In the genomic region with DNA sequence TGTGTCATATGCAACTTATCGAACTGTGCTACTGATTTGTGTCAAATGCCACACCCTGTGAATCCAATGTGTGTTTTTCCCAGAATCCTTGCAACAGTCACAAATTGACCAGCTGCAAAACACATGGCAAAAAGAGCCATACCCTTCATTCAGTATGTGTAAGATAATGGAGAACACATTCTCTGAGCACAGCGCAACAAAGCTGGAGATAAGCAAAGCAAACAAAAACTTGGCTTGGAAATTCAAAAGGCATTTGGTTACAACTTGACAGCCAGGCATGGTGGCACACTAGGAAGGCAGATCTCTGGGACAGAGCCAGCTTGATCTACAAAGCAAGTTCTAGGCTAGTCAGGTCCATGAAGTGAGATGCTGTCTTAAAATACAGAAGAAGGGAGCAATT, we compare ENCODE assay signal across 27 mouse cellular contexts. TPM values are rescaled to one million over a fixed set of nuclear protein-coding genes. Genes with fewer than 3 reads are reported as not detected.
DNase-seq lines count a peak whose midpoint lies in the region; ATAC-seq and TF ChIP-seq lines count a peak whose summit lies in the region.
"Had no signal": no experiment of that assay in that cellular context is flagged by ENCODE, and none has a peak within 500 bp of the region (broad histone marks: within the 10 kb centered on the region; RNA-seq: fewer than 3 reads in every experiment).

No protein-coding gene starts in this region.

- no peak overlapping the region for H3K27ac ChIP-seq in forebrain, embryonic 15.5 days (replicated peaks)
- no peak overlapping the region for H3K27ac ChIP-seq in forebrain, embryonic 11.5 days (ENCODE audit: low read depth, low read length)
- H3K27ac ChIP-seq in layer of hippocampus, adult 2 months = peak overlapping the region; percentile 80
- no peak overlapping the region for H3K27ac ChIP-seq in stomach, embryonic 14.5 days (ENCODE audit: low read length)
- no peak overlapping the region for H3K27ac ChIP-seq in hindbrain, embryonic 13.5 days
- H3K27ac ChIP-seq: forebrain, embryonic 12.5 days; hindbrain, embryonic 10.5 days; limb, embryonic 13.5 days; liver, embryonic 14.5 days; midbrain, embryonic 13.5 days had no signal

- H3K9ac ChIP-seq in forebrain, embryonic 15.5 days (replicated peaks) = no peak overlapping the region
- H3K9ac ChIP-seq in forebrain, embryonic 11.5 days (ENCODE audit: low read length) = no peak overlapping the region
- no peak overlapping the region for H3K9ac ChIP-seq in stomach, embryonic 14.5 days (replicated peaks; ENCODE audit: low read depth, low read length)
- no peak overlapping the region for H3K9ac ChIP-seq in hindbrain, embryonic 13.5 days
- H3K9ac ChIP-seq: forebrain, embryonic 12.5 days; limb, embryonic 13.5 days; liver, embryonic 14.5 days; midbrain, embryonic 13.5 days had no signal

- WGBS in forebrain, embryonic 15.5 days = 71% methylated on average over 2 of the region's 2 CpGs
- 89% methylated on average over 2 of the region's 2 CpGs for WGBS in forebrain, embryonic 11.5 days
- WGBS in stomach, embryonic 14.5 days = 56% methylated on average over 2 of the region's 2 CpGs
- 70% methylated on average over 2 of the region's 2 CpGs for WGBS in hindbrain, embryonic 13.5 days

- peaks cover 8% of the 10 kb centered on the region for H3K4me1 ChIP-seq in forebrain, embryonic 15.5 days
- no peaks in the 10 kb centered on the region for H3K4me1 ChIP-seq in forebrain, embryonic 11.5 days (replicated peaks; ENCODE audit: control insufficient read depth, insufficient read depth, low read length)
- H3K4me1 ChIP-seq in stomach, embryonic 14.5 days (ENCODE audit: control insufficient read depth, insufficient read depth, low read length) = no peaks in the 10 kb centered on the region
- 0 out of 2 replicates have a peak, but pooled peaks cover 2% of the 10 kb centered on the region for H3K4me1 ChIP-seq in hindbrain, embryonic 13.5 days (replicated peaks)
- H3K4me1 ChIP-seq: hindbrain, embryonic 10.5 days; midbrain, embryonic 13.5 days had no signal

- peaks cover 22% of the 10 kb centered on the region for H3K27me3 ChIP-seq in forebrain, embryonic 15.5 days
- peaks cover 20% of the 10 kb centered on the region for H3K27me3 ChIP-seq in forebrain, embryonic 11.5 days (ENCODE audit: control insufficient read depth, insufficient read depth, low read length)
- H3K27me3 ChIP-seq in stomach, embryonic 14.5 days (ENCODE audit: control insufficient read depth, insufficient read depth, low read length) = peaks cover 18% of the 10 kb centered on the region
- peaks cover 41% of the 10 kb centered on the region for H3K27me3 ChIP-seq in hindbrain, embryonic 13.5 days

- no peak for DNase-seq in forebrain, embryonic 11.5 days (ENCODE audit: low spot score)
- no peak for DNase-seq in layer of hippocampus, adult 2 months (ENCODE audit: low spot score in 2 of 2)
- no peak for DNase-seq in layer of hippocampus, adult 11-12 months (ENCODE audit: low spot score)
- DNase-seq in 3T3-L1 (ENCODE audit: low read depth, low spot score) = peak; percentile 53
- no peak for DNase-seq in testis, postnatal 10 days (ENCODE audit: low spot score)
- DNase-seq: cerebellum, adult 11-12 months; cerebellum, postnatal 10 days; gastrocnemius, postnatal 10 days; kidney, adult 9 months; kidney, postnatal 25 days; layer of hippocampus, adult 9-11 months; lung, postnatal 14 days had no signal

- H3K9me3 ChIP-seq in forebrain, embryonic 15.5 days = no peaks in the 10 kb centered on the region
- no peaks in the 10 kb centered on the region for H3K9me3 ChIP-seq in forebrain, embryonic 11.5 days (ENCODE audit: control insufficient read depth, low read length)
- H3K9me3 ChIP-seq in stomach, embryonic 14.5 days (ENCODE audit: control insufficient read depth, low read depth, low read length) = no peaks in the 10 kb centered on the region
- no peaks in the 10 kb centered on the region for H3K9me3 ChIP-seq in hindbrain, embryonic 13.5 days
- H3K9me3 ChIP-seq: forebrain, embryonic 12.5 days; hindbrain, embryonic 10.5 days; limb, embryonic 13.5 days; midbrain, embryonic 13.5 days had no signal

- no peak overlapping the region for H3K4me2 ChIP-seq in forebrain, embryonic 15.5 days (replicated peaks)
- no peak overlapping the region for H3K4me2 ChIP-seq in forebrain, embryonic 11.5 days (ENCODE audit: low read depth, low read length, severe bottlenecking)
- no peak overlapping the region for H3K4me2 ChIP-seq in stomach, embryonic 14.5 days (replicated peaks; ENCODE audit: low read depth, low read length)
- H3K4me2 ChIP-seq in hindbrain, embryonic 13.5 days = no peak overlapping the region
- H3K4me2 ChIP-seq: forebrain, embryonic 12.5 days; heart, embryonic 11.5 days; limb, embryonic 13.5 days; midbrain, embryonic 13.5 days had no signal

- no peaks in the 10 kb centered on the region for H3K36me3 ChIP-seq in forebrain, embryonic 15.5 days
- H3K36me3 ChIP-seq in forebrain, embryonic 11.5 days (ENCODE audit: control insufficient read depth, insufficient read depth, low read length) = no peaks in the 10 kb centered on the region
- no peaks in the 10 kb centered on the region for H3K36me3 ChIP-seq in stomach, embryonic 14.5 days (ENCODE audit: control insufficient read depth, insufficient read depth, low read length)
- H3K36me3 ChIP-seq in hindbrain, embryonic 13.5 days = no peaks in the 10 kb centered on the region
- H3K36me3 ChIP-seq: forebrain, embryonic 12.5 days; hindbrain, embryonic 10.5 days; limb, embryonic 13.5 days; midbrain, embryonic 13.5 days had no signal

- TF ChIP-seq CTCF in layer of hippocampus, adult 2 months (conservative IDR thresholded peaks at IDR 0.05) = no peak

- ATAC-seq in forebrain, embryonic 15.5 days (replicated peaks) = 0 out of 2 replicates have a peak, but pooled peaks have one; percentile 31
- no peak for ATAC-seq in forebrain, embryonic 11.5 days (replicated peaks; ENCODE audit: low FRiP score)
- peak; percentile 68; the same call in 1 of the 2 replicates for ATAC-seq in stomach, embryonic 14.5 days (ENCODE audit: insufficient number of reproducible peaks, insufficient read depth, low FRiP score, low read depth)
- no peak for ATAC-seq in hindbrain, embryonic 13.5 days (ENCODE audit: low FRiP score)
- ATAC-seq: CD4-positive, CD25-positive, alpha-beta regulatory T cell, adult 4 months; midbrain, embryonic 13.5 days had no signal

- no peak overlapping the region for H3K4me3 ChIP-seq in forebrain, embryonic 15.5 days
- H3K4me3 ChIP-seq in forebrain, embryonic 11.5 days (ENCODE audit: low read depth, low read length) = no peak overlapping the region
- no peak overlapping the region for H3K4me3 ChIP-seq in layer of hippocampus, adult 2 months
- H3K4me3 ChIP-seq in stomach, embryonic 14.5 days (ENCODE audit: low read depth, low read length) = no peak overlapping the region
- H3K4me3 ChIP-seq in hindbrain, embryonic 13.5 days = no peak overlapping the region
- H3K4me3 ChIP-seq: forebrain, embryonic 12.5 days; hindbrain, embryonic 10.5 days; limb, embryonic 13.5 days; midbrain, embryonic 13.5 days had no signal

RNA-seq across cellular contexts. Expression of a gene that starts 6.9 kb away (rescaled TPM):
- polyA plus RNA-seq in forebrain, embryonic 15.5 days (2015; fragmentation: Nextera tagmentation; extraction: Ambion mirVana) = 4.7 and 6.1 TPM in 2 replicates
- polyA plus RNA-seq in forebrain, embryonic 11.5 days (2014; fragmentation: Nextera tagmentation; extraction: Ambion mirVana) = 0.08 TPM in 1 of 2 replicates, not detected in the other
- total RNA-seq in layer of hippocampus, adult 2 months (2021) = 100 to 1,000 TPM; 480 to 498 TPM
- polyA plus RNA-seq in stomach, embryonic 14.5 days (2014; fragmentation: Nextera tagmentation; extraction: Ambion mirVana) = 0.46 and 0.59 TPM in 2 replicates
- 1.8 and 2.1 TPM in 2 replicates for polyA plus RNA-seq in hindbrain, embryonic 13.5 days (2015; fragmentation: Nextera tagmentation; extraction: Ambion mirVana)
- total RNA-seq: granulocyte monocyte progenitor cell, adult 5-6 weeks; megakaryocyte, adult 5-6 weeks had no signal
- polyA plus RNA-seq: embryonic facial prominence, embryonic 11.5 days; heart, postnatal 0 days; neural tube, embryonic 11.5 days had no signal

Comparison
In these comparisons a context has a peak if more than half of its experiments do, and no peak if none do; other contexts are left out.
1. ATAC-seq: peak in forebrain, embryonic 15.5 days (single experiment) and stomach, embryonic 14.5 days (single experiment); none in forebrain, embryonic 11.5 days (single experiment) and hindbrain, embryonic 13.5 days (single experiment).